Mouse (Mus musculus) testis, adult 2 months (tissue): ENCODE results near the gene Timm10b. TPM values are rescaled to one million over a fixed set of nuclear protein-coding genes. Genes with fewer than 3 reads are reported as not detected.
A peak's percentile ranks its signal among the peaks of the same experiment; 100 is the strongest.

Source experiments
- H3K27ac ChIP-seq: fragments of 200-500 bp; 2 replicates; pipeline ENCODE4 v1.5.1; 2012; ENCODE audit warnings: low read depth, low read length; ENCODE audit not compliant: control insufficient read depth, insufficient read depth
- H3K27me3 ChIP-seq: fragments of 200-500 bp; 2 replicates; pipeline ENCODE4 v1.6.1; 2012; ENCODE audit warnings: mild to moderate bottlenecking, low read length, moderate library complexity; ENCODE audit not compliant: control insufficient read depth, insufficient read depth
- H3K36me3 ChIP-seq: fragments of 200-500 bp; 2 replicates; pipeline ENCODE4 v1.6.1; 2012; ENCODE audit warnings: mild to moderate bottlenecking, low read length; ENCODE audit not compliant: control insufficient read depth, insufficient read depth
- H3K4me1 ChIP-seq: fragments of 200-500 bp; 2 replicates; pipeline ENCODE4 v1.6.1; 2012; ENCODE audit warnings: low read length; ENCODE audit not compliant: control insufficient read depth, insufficient read depth
- H3K4me3 ChIP-seq: fragments of 200-500 bp; 2 replicates; pipeline ENCODE4 v1.5.1; 2012; ENCODE audit warnings: low read depth, mild to moderate bottlenecking, low read length, moderate library complexity, mixed read lengths; ENCODE audit not compliant: control insufficient read depth
- CTCF ChIP-seq: fragments of 200-500 bp; IDR thresholded peaks from 2 replicates; pipeline ENCODE4 v1.5.1; 2012; ENCODE audit warnings: low read depth, mild to moderate bottlenecking, inconsistent platforms, low read length, moderate library complexity; ENCODE audit not compliant: control insufficient read depth, insufficient read depth, insufficient replicate concordance
- POLR2A ChIP-seq: fragments of 200-500 bp; IDR thresholded peaks from 2 replicates; pipeline ENCODE4 v1.6.1; 2012; ENCODE audit warnings: low read depth, mild to moderate bottlenecking, inconsistent platforms, low read length, moderate library complexity; ENCODE audit not compliant: control insufficient read depth
- polyA plus RNA-seq: library from polyadenylated mRNA; depleted of rRNA; stranded (reverse); fragments of >200 nt; gene quantifications from 2 replicates; pipeline ENCODE4 v1.2.3, GENCODE M21; 2012

Timm10b gene
- polyA plus RNA-seq, 1 experiment: 76.1 TPM

GRCm38 (mm10) chr7:105633801-105634135 lies 6.1 kb upstream of the Timm10b start:
- no peak for TF ChIP-seq POLR2A
- TF ChIP-seq CTCF: no peak
- no peaks in the 10 kb centered on the region for H3K36me3 ChIP-seq
- peaks cover 7% of the 10 kb centered on the region for H3K4me1 ChIP-seq
- peak overlapping the region; percentile 55 for H3K27ac ChIP-seq
- no peaks in the 10 kb centered on the region; the same call in 1 of the 2 replicates for H3K27me3 ChIP-seq
- peak overlapping the region; percentile 87 for H3K4me3 ChIP-seq

GRCm38 (mm10) chr7:105634272-105634920 lies 5.5 kb upstream of the Timm10b start:
- no peak overlapping the region for H3K27ac ChIP-seq
- no peak for TF ChIP-seq CTCF
- TF ChIP-seq POLR2A: no peak
- no peaks in the 10 kb centered on the region; the same call in 1 of the 2 replicates for H3K27me3 ChIP-seq
- peaks cover 10% of the 10 kb centered on the region for H3K4me1 ChIP-seq
- H3K4me3 ChIP-seq: no peak overlapping the region
- no peaks in the 10 kb centered on the region for H3K36me3 ChIP-seq

GRCm38 (mm10) chr7:105635726-105636125 lies 4.1 kb upstream of the Timm10b start:
- H3K27me3 ChIP-seq: no peaks in the 10 kb centered on the region; the same call in 1 of the 2 replicates
- peaks cover 16% of the 10 kb centered on the region for H3K4me1 ChIP-seq
- H3K27ac ChIP-seq: no peak overlapping the region
- TF ChIP-seq POLR2A: no peak
- TF ChIP-seq CTCF: no peak
- no peaks in the 10 kb centered on the region for H3K36me3 ChIP-seq
- H3K4me3 ChIP-seq: peak overlapping the region; percentile 71

- no peaks in the 10 kb centered on the region for H3K36me3 ChIP-seq
- H3K27ac ChIP-seq: no peak overlapping the region
- H3K27me3 ChIP-seq: no peaks in the 10 kb centered on the region; the same call in 1 of the 2 replicates
- H3K4me3 ChIP-seq: no peak overlapping the region
- no peak for TF ChIP-seq POLR2A
- no peak for TF ChIP-seq CTCF
- peaks cover 15% of the 10 kb centered on the region for H3K4me1 ChIP-seq
Observed at GRCm38 (mm10) chr7:105638776-105639175, 1.1 kb upstream of the Timm10b start.

- no peaks in the 10 kb centered on the region for H3K36me3 ChIP-seq
- H3K27ac ChIP-seq: no peak overlapping the region
- H3K27me3 ChIP-seq: no peaks in the 10 kb centered on the region
- H3K4me3 ChIP-seq: no peak overlapping the region
- TF ChIP-seq POLR2A (no peak), CTCF (no peak)
- peaks cover 13% of the 10 kb centered on the region for H3K4me1 ChIP-seq
Observed at GRCm38 (mm10) chr7:105639304-105639703, 552 bp upstream of the Timm10b start.

GRCm38 (mm10) chr7:105640233-105640893 lies 507 bp downstream of the Timm10b start, which contains the start of the genes Arfip2 and Gm45799:
Arfip2 (minus strand) TSS chr7:105640416.
Gm45799 (plus strand) TSS chr7:105640552.
- peak within 1 kb of the TSS; percentile 96 for H3K4me3 ChIP-seq
- peaks cover 13% of the 10 kb centered on the region for H3K4me1 ChIP-seq
- no peaks in the 10 kb centered on the region for H3K27me3 ChIP-seq
- H3K27ac ChIP-seq: peak within 1 kb of the TSS; percentile 81
- peak; percentile 85 for TF ChIP-seq POLR2A
- no peak for TF ChIP-seq CTCF
- no peaks in the 10 kb centered on the region for H3K36me3 ChIP-seq

GRCm38 (mm10) chr7:105640894-105641255 lies 1.0 kb downstream of the Timm10b start:
- no peak for TF ChIP-seq CTCF
- TF ChIP-seq POLR2A: no peak
- no peaks in the 10 kb centered on the region for H3K36me3 ChIP-seq
- peak overlapping the region; percentile 96 for H3K4me3 ChIP-seq
- H3K27me3 ChIP-seq: no peaks in the 10 kb centered on the region
- peak overlapping the region; percentile 81 for H3K27ac ChIP-seq
- H3K4me1 ChIP-seq: peaks cover 13% of the 10 kb centered on the region
